Mouse (Mus musculus) ES-E14 (cell line): ENCODE results near the gene Aig1. TPM values are rescaled to one million over a fixed set of nuclear protein-coding genes. Genes with fewer than 3 reads are reported as not detected.

Experiments used
- DNase-seq: peaks from one replicate; pipeline ENCODE4 v3.0.0-alpha.2; 2013; ENCODE audit warnings: low read depth, low spot score
- H3K27ac ChIP-seq: 2 replicates; pipeline ENCODE4 v1.5.1; 2012; ENCODE audit warnings: low read depth, mild to moderate bottlenecking, low read length, moderate library complexity, mixed read lengths; ENCODE audit not compliant: poor library complexity, insufficient read depth, severe bottlenecking
- H3K36me3 ChIP-seq: 2 replicates; pipeline ENCODE4 v1.6.1; 2012; ENCODE audit warnings: mild to moderate bottlenecking, low read length, moderate library complexity, mixed read lengths; ENCODE audit not compliant: control insufficient read depth, poor library complexity, insufficient read depth, severe bottlenecking
- H3K4me1 ChIP-seq, 2 experiments: fragments of 150-350 bp in 1 of 2; sonication (generic) in 1 of 2; 2 replicates each; pipeline ENCODE4 v1.6.1; 2012; ENCODE audit warnings: low read length in 2 of 2, mild to moderate bottlenecking in 1 of 2, mixed read lengths in 1 of 2; ENCODE audit not compliant: control insufficient read depth in 2 of 2, insufficient read depth in 2 of 2, poor library complexity in 1 of 2
- H3K4me3 ChIP-seq, 2 experiments: fragments of 150-350 bp in 1 of 2; sonication (generic) in 1 of 2; 2 replicates each; pipeline ENCODE4 v1.5.1; 2012; ENCODE audit warnings: low read length in 2 of 2, low read depth in 1 of 2, mild to moderate bottlenecking in 1 of 2, mixed read lengths in 1 of 2; ENCODE audit not compliant: insufficient read depth in 1 of 2, poor library complexity in 1 of 2, severe bottlenecking in 1 of 2
- H3K9ac ChIP-seq: 2 replicates; pipeline ENCODE4 v1.6.1; 2012; ENCODE audit warnings: low read depth, mild to moderate bottlenecking, low read length, mixed read lengths; ENCODE audit not compliant: poor library complexity, insufficient read depth, severe bottlenecking
- H3K9me3 ChIP-seq: fragments of 150-350 bp; sonication (generic); 2 replicates; pipeline ENCODE4 v1.6.1; 2012; ENCODE audit warnings: low read depth, mild to moderate bottlenecking, low read length; ENCODE audit not compliant: control insufficient read depth, insufficient read depth
- CHD2 ChIP-seq: IDR thresholded peaks from 2 replicates; pipeline ENCODE4 v1.6.1; 2014; ENCODE audit warnings: mild to moderate bottlenecking, low read depth, low read length, inconsistent platforms
- HCFC1 ChIP-seq: IDR thresholded peaks from 2 replicates; pipeline ENCODE4 v1.6.1; 2012; ENCODE audit warnings: low read length, inconsistent platforms, borderline replicate concordance; ENCODE audit not compliant: insufficient read depth
- MAFK ChIP-seq: IDR thresholded peaks from 2 replicates; pipeline ENCODE4 v1.6.1; 2014; ENCODE audit warnings: mild to moderate bottlenecking, low read depth, low read length, inconsistent platforms; ENCODE audit not compliant: insufficient read depth
- ZC3H11A ChIP-seq: IDR thresholded peaks from 2 replicates; pipeline ENCODE4 v1.6.1; 2012; ENCODE audit warnings: low read depth, mild to moderate bottlenecking, inconsistent platforms, low read length, borderline replicate concordance
- ZNF384 ChIP-seq: IDR thresholded peaks from 2 replicates; pipeline ENCODE4 v1.6.1; 2012; ENCODE audit warnings: low read depth, low read length, inconsistent platforms
- in situ Hi-C, 2 experiments: fragments of 600-800 bp; cut with MboI; formaldehyde crosslinking; loops; one replicate each; pipeline ENCODE4 v1.15.1; 2025; ENCODE audit warnings: low sequenced_read_pairs in 2 of 2, inconsistent platforms in 1 of 2; ENCODE audit not compliant: unreplicated experiment in 2 of 2
- total RNA-seq: library from RNA; depleted of rRNA; stranded (reverse); fragments of 300-350 nt; gene quantifications from 2 replicates; pipeline ENCODE4 v1.2.3, GENCODE M21; 2012; rRNA removed

Gene Aig1
- 10.1 and 11.9 TPM in 2 replicates for total RNA-seq

- in situ Hi-C loops = no loop called here
Observed at GRCm38 (mm10) chr10:13868371-13869321, at the start of gene Aig1. Gene Aig1 (minus strand): TSS chr10:13868980.

GRCm38 (mm10) chr10:13916645-13917342 is 48.0 kb upstream of the Aig1 start:
- H3K9ac ChIP-seq = no peak overlapping the region
- DNase-seq = no peak
- H3K4me1 ChIP-seq = no peaks in the 10 kb centered on the region
- H3K4me3 ChIP-seq = no peak overlapping the region
- TF ChIP-seq ZC3H11A (no peak), ZNF384 (no peak), HCFC1 (no peak), CHD2 (no peak), MAFK (no peak)
- H3K9me3 ChIP-seq = no peaks in the 10 kb centered on the region
- in situ Hi-C loops = no loop called here
- no peak overlapping the region for H3K27ac ChIP-seq
- H3K36me3 ChIP-seq = no peaks in the 10 kb centered on the region

More at GRCm38 (mm10) chr10:13868371-13869321, at the start of gene Aig1:
- no peak within 1 kb of the TSS for H3K27ac ChIP-seq
- no peaks in the 10 kb centered on the region for H3K9me3 ChIP-seq
- TF ChIP-seq CHD2 (no peak), MAFK (no peak)
- no peaks in the 10 kb centered on the region for H3K36me3 ChIP-seq
- H3K9ac ChIP-seq = peak within 1 kb of the TSS; percentile 61
- DNase-seq = no peak
- peak within 1 kb of the TSS; percentile 66 to 75 for H3K4me3 ChIP-seq
- peaks cover 0 to 3% of the 10 kb centered on the region in 2 experiments; a peak in 1 of 4 replicates for H3K4me1 ChIP-seq

GRCm38 (mm10) chr10:13915211-13915610 is 46.4 kb upstream of the Aig1 start:
- Histone ChIP-seq H3K9me3 (no peaks in the 10 kb centered on the region), H3K27ac (no peak overlapping the region), H3K4me3 (no peak overlapping the region), H3K4me1 (no peaks in the 10 kb centered on the region), H3K9ac (no peak overlapping the region), H3K36me3 (no peaks in the 10 kb centered on the region)
- in situ Hi-C loops = no loop called here
- no peak for DNase-seq
- TF ChIP-seq CHD2 (no peak), MAFK (no peak), HCFC1 (no peak), ZC3H11A (no peak), ZNF384 (no peak)

- no peak for DNase-seq
- H3K36me3 ChIP-seq = no peaks in the 10 kb centered on the region
- TF ChIP-seq CHD2 (no peak), MAFK (no peak), ZC3H11A (no peak)
Observed at GRCm38 (mm10) chr10:13913689-13914088, 44.9 kb upstream of the Aig1 start.

More at GRCm38 (mm10) chr10:13913689-13914088, 44.9 kb upstream of the Aig1 start:
- no peak overlapping the region for H3K27ac ChIP-seq
- no peak overlapping the region for H3K9ac ChIP-seq
- no peaks in the 10 kb centered on the region for H3K4me1 ChIP-seq
- no peaks in the 10 kb centered on the region for H3K9me3 ChIP-seq
- in situ Hi-C loops = no loop called here
- H3K4me3 ChIP-seq = no peak overlapping the region
